Mouse (Mus musculus) lung, postnatal 0 days (tissue): ENCODE results near the gene Phlda1.

Source experiments
- CTCF ChIP-seq: IDR thresholded peaks from 2 replicates; pipeline ENCODE4 v1.5.1; 2016; ENCODE audit warnings: antibody characterized with exemption, mild to moderate bottlenecking
- EP300 ChIP-seq: IDR thresholded peaks from 2 replicates; pipeline ENCODE4 v1.6.1; 2016; ENCODE audit warnings: antibody characterized with exemption, mild to moderate bottlenecking, control low read depth

- TF ChIP-seq CTCF (no peak), EP300 (no peak)
Measured at GRCm38 (mm10) chr10:111465409-111465808, 40.7 kb upstream of the Phlda1 start.
